Mouse (Mus musculus): ENCODE data around the gene Gm4353. TPM values are rescaled to one million over a fixed set of nuclear protein-coding genes. Genes with fewer than 3 reads are reported as not detected.
"Not testable (repeated sequence)": the region's sequence is repeated elsewhere in the genome, so short reads cannot be mapped to it uniquely, and the experiment has no call there.

Gm4353 gene
- 2.0 and 3.1 TPM in 2 replicates for total RNA-seq (2012; rRNA removed)
- total RNA-seq (2014; rRNA removed) = 30.0 and 34.1 TPM in 2 replicates
- 0.74 TPM in 2 replicates for polyA plus RNA-seq (2012; ENCODE audit: insufficient read length, low read depth)

DNA sequence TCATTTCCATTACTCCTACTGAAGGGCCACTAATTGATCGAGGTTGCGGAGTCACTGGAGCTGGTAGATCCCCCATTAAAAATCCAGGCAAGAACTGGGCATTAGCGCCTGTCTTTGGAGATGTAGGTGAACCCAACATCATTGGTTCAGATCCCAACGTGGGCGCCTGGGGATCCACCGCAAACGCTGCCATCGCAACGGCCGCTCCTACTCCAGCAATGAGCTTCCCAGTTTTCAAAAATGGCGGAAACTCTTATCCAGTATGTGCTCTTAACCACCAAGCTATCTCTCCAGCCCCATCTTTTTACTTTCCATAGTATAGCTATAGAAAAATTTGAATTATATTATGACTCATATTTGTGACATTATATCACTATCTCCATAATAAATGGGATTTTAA lies at the start of gene Gm4353:
Gene Gm4353 (minus strand): TSS at position 270 of the 400 bp plus-strand sequence.
- H3K36me3 ChIP-seq (replicated peaks in 1 of 2; ENCODE audit: control insufficient read depth in 1 of 2, insufficient read depth in 1 of 2, low read length in 1 of 2); H3K27ac ChIP-seq (ENCODE audit: insufficient read depth, low read depth); in situ Hi-C loops (cut with MboI; ENCODE audit: low pct_ligation_motif_present, low pct_unique_long_range_greater_than_20kb, low sequenced_read_pairs); dilution Hi-C loops (cut with MboI; ENCODE audit: extremely low pct_ligation_motif_present, extremely low pct_unique_long_range_greater_than_20kb, low sequenced_read_pairs); H3K4me2 ChIP-seq (ENCODE audit: insufficient read depth, low read depth, poor library complexity, severe bottlenecking); DNase-seq (ENCODE audit: extremely low read depth); H3K4me3 ChIP-seq (replicated peaks in 1 of 3; ENCODE audit: low read depth in 2 of 3, low read length in 2 of 3, poor library complexity in 1 of 3); H3K4me1 ChIP-seq (ENCODE audit: control insufficient read depth in 1 of 2, insufficient read depth in 2 of 2); H3K9ac ChIP-seq (ENCODE audit: insufficient read depth, low read depth); H3K79me2 ChIP-seq (replicated peaks; ENCODE audit: control insufficient read depth, extremely low read depth, insufficient read depth, poor library complexity, severe bottlenecking); H3K27me3 ChIP-seq (replicated peaks); H3K9me3 ChIP-seq (replicated peaks; ENCODE audit: low read length): not testable (repeated sequence)

DNA sequence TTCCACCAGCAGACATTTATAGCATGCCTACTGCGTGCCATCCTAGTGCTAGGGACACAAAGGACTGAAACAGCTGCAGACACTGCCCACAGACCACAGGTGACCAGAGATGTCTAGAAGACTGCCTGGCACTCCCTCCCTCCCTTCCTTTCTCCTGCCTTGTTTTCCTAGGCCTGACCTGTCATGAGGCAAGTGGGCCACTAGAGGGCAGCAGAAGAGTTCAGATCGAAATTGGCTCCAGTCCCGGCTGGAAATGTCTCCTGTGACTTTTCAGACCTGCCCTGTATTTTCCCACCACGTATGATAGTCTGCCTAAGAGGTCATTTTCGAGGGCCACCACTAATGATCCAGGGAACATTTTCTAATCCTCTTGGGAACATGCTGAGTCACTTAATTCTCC lies 47.6 kb upstream of the Gm4353 start:
- no peak overlapping the region for H3K27ac ChIP-seq (ENCODE audit: insufficient read depth, low read depth)
- H3K4me1 ChIP-seq (ENCODE audit: control insufficient read depth in 1 of 2, insufficient read depth in 2 of 2) = peaks cover 3 to 18% of the 10 kb centered on the region in 2 experiments; a peak in 2 of 4 replicates
- H3K4me3 ChIP-seq (replicated peaks in 1 of 3; ENCODE audit: low read depth in 2 of 3, low read length in 2 of 3, poor library complexity in 1 of 3) = no peak overlapping the region
- no peaks in the 10 kb centered on the region for H3K9me3 ChIP-seq (replicated peaks; ENCODE audit: low read length)
- in situ Hi-C loops (cut with MboI; ENCODE audit: low pct_ligation_motif_present, low pct_unique_long_range_greater_than_20kb, low sequenced_read_pairs) (loop anchor here (25.0 kb wide), 1 partner anchor 480 kb away; no protein-coding TSS in a partner anchor), dilution Hi-C loops (cut with MboI; ENCODE audit: extremely low pct_ligation_motif_present, extremely low pct_unique_long_range_greater_than_20kb, low sequenced_read_pairs) (no loop called here)
- no peak overlapping the region for H3K9ac ChIP-seq (ENCODE audit: insufficient read depth, low read depth)
- no peaks in the 10 kb centered on the region for H3K79me2 ChIP-seq (replicated peaks; ENCODE audit: control insufficient read depth, extremely low read depth, insufficient read depth, poor library complexity, severe bottlenecking)
- H3K27me3 ChIP-seq (replicated peaks) = no peaks in the 10 kb centered on the region
- H3K36me3 ChIP-seq (replicated peaks in 1 of 2; ENCODE audit: control insufficient read depth in 1 of 2, insufficient read depth in 1 of 2, low read length in 1 of 2) = no peaks in the 10 kb centered on the region
- peak; percentile 67 for DNase-seq (ENCODE audit: extremely low read depth)
- TF ChIP-seq SMC3 (IDR thresholded peaks at IDR 0.05; ENCODE audit: low read depth, low read length) (peak; percentile 39), KAT2A (IDR thresholded peaks at IDR 0.05; ENCODE audit: insufficient replicate concordance, low read length) (no peak), CTCF (conservative IDR thresholded peaks at IDR 0.05 in 1 of 2, IDR thresholded peaks at IDR 0.05 in 1 of 2; ENCODE audit: low read depth in 2 of 2, low read length in 2 of 2) (peak; percentile 81 to 84), NRF1 (IDR thresholded peaks at IDR 0.05; ENCODE audit: low read depth, low read length) (no peak), RAD21 (IDR thresholded peaks at IDR 0.05; ENCODE audit: low read depth, low read length) (peak; percentile 61), CHD2 (IDR thresholded peaks at IDR 0.05; ENCODE audit: low read length) (no peak)
- H3K4me2 ChIP-seq (ENCODE audit: insufficient read depth, low read depth, poor library complexity, severe bottlenecking) = peak overlapping the region; percentile 22; the same call in 1 of the 2 replicates

DNA sequence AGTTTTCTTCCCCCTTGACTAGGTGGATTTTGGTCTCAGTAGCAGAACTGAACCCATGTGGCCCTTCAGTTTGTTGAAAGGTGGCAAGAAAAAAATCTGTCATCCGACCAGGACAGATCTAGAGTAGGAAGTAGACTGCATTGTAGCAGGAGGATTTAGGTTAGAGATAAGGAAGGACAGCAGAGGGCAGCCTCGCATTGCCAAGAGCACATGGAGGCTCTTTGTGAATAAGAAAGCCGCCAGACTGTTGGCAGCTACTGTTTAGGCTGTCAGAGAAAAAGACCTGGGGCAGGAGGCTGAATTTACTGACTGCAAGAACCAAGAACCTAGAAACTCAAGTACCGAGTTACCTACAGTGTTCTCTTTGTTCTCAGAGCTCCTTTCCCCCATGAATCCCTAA lies 47.0 kb upstream of the Gm4353 start:
- dilution Hi-C loops (cut with MboI; ENCODE audit: extremely low pct_ligation_motif_present, extremely low pct_unique_long_range_greater_than_20kb, low sequenced_read_pairs) = no loop called here
- no peak overlapping the region for H3K4me2 ChIP-seq (ENCODE audit: insufficient read depth, low read depth, poor library complexity, severe bottlenecking)

More for the DNA sequence above, 47.0 kb upstream of the Gm4353 start:
- in situ Hi-C loops (cut with MboI; ENCODE audit: low pct_ligation_motif_present, low pct_unique_long_range_greater_than_20kb, low sequenced_read_pairs) = loop anchor here (25.0 kb wide), 1 partner anchor 481 kb away; no protein-coding TSS in a partner anchor
- H3K9me3 ChIP-seq (replicated peaks; ENCODE audit: low read length) = no peaks in the 10 kb centered on the region
- H3K27me3 ChIP-seq (replicated peaks) = no peaks in the 10 kb centered on the region
- DNase-seq (ENCODE audit: extremely low read depth) = peak; percentile 27
- H3K36me3 ChIP-seq (replicated peaks in 1 of 2; ENCODE audit: control insufficient read depth in 1 of 2, insufficient read depth in 1 of 2, low read length in 1 of 2) = no peaks in the 10 kb centered on the region
- H3K27ac ChIP-seq (ENCODE audit: insufficient read depth, low read depth) = no peak overlapping the region
- H3K4me3 ChIP-seq (replicated peaks in 1 of 3; ENCODE audit: low read depth in 2 of 3, low read length in 2 of 3, poor library complexity in 1 of 3) = no peak overlapping the region
- H3K9ac ChIP-seq (ENCODE audit: insufficient read depth, low read depth) = no peak overlapping the region; the same call in 1 of the 2 replicates
- H3K4me1 ChIP-seq (ENCODE audit: control insufficient read depth in 1 of 2, insufficient read depth in 2 of 2) = peaks cover 3 to 18% of the 10 kb centered on the region in 2 experiments; a peak in 2 of 4 replicates
- H3K79me2 ChIP-seq (replicated peaks; ENCODE audit: control insufficient read depth, extremely low read depth, insufficient read depth, poor library complexity, severe bottlenecking) = no peaks in the 10 kb centered on the region
- 0 out of 2 replicates have a peak, but pooled peaks have one; percentile 7 for TF ChIP-seq SMC3 (IDR thresholded peaks at IDR 0.05; ENCODE audit: low read depth, low read length)
- no peak for TF ChIP-seq JUN (IDR thresholded peaks at IDR 0.05; ENCODE audit: insufficient read depth, low read depth, low read length)
- peak; percentile 51; the same call in 1 of the 2 replicates for TF ChIP-seq MYC (IDR thresholded peaks at IDR 0.05; ENCODE audit: low read depth, low read length)
- TF ChIP-seq CTCF (conservative IDR thresholded peaks at IDR 0.05 in 1 of 2, IDR thresholded peaks at IDR 0.05 in 1 of 2; ENCODE audit: low read depth in 2 of 2, low read length in 2 of 2) = peak in 1 of 2 experiments; percentile 58; a peak in 2 of 4 replicates
- TF ChIP-seq RAD21 (IDR thresholded peaks at IDR 0.05; ENCODE audit: low read depth, low read length) = peak; percentile 49

Data from CH12.LX (cell line).